Mouse (Mus musculus): ENCODE data around the gene Slc12a8.

DNA sequence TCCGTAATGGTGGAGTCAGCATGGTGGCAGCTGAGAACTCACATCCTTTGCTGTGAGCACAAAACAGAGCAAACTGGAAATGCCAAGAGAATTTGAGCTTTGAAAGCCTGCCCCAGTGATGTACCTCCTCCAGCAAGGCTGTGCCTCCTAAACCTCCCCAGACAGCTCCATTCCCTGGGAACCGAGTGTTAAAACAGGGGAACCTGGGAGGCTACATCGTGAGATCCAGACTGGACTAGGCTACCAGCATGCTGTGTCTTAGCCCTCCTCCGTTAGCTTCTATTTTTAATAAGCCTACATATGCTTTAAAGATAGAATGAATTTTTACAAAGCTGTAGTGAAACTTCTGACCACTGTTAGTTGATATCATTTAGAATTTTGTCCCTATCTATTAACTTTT lies 184.7 kb downstream of the Slc12a8 start:
- TF ChIP-seq POLR2A (IDR thresholded peaks at IDR 0.05; ENCODE audit: low read depth, low read length) (no peak), CTCF (IDR thresholded peaks at IDR 0.05; ENCODE audit: borderline replicate concordance, insufficient read depth, low read length) (no peak)

All from embryonic fibroblast, embryonic 13.5 days (primary cell).